Mouse (Mus musculus) inflammation-experienced regulatory T-cells, adult 6 months (primary cell): Measurements from ENCODE around the gene Corin. TPM values are rescaled to one million over a fixed set of nuclear protein-coding genes. Genes with fewer than 3 reads are reported as not detected.

ENCODE experiments used
- ATAC-seq: one replicate; pipeline ENCODE4 v1.8.0; 2017
- polyA plus RNA-seq, 3 experiments: library from polyadenylated mRNA; unstranded; fragments of 100-300 nt; shearing (Covaris generic); gene quantifications; one replicate each; pipeline ENCODE4 v1.2.1; 2017

Corin gene
- polyA plus RNA-seq, 3 experiments from 2014 or later = 0.12 to 0.30 (median 0.16) TPM

DNA sequence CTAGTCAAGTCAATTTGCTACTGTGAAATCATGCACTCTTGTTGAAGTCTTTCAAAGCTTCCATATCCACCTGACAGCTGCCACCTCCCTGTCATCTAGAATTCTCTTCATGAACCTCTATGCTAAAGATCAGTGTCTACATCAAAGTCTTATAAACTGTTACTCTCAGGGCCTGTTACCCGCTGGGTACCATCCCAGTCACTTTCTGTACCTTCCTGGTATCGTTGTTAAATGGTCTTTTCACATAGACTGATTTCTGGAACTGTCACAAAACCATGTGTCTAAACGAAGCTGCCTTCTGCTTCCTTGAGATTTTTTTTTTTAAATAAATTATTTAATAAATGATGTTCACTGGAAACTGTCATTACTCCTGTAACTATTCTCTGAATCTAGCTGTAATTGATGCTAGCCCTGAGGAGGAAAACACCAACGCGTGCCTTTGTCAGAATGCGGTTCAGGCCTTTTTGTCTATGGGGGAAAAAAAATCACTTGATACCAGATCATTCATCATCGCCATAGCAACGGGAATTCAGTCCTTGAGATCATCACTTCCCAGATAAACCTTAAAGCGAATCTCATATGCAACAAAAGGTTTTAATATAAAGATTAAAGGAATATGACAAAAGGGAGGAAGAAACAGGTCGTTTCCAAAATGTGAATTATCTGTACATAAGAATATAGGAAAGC lies 205.7 kb downstream of the Corin start:
- ATAC-seq = no peak

DNA sequence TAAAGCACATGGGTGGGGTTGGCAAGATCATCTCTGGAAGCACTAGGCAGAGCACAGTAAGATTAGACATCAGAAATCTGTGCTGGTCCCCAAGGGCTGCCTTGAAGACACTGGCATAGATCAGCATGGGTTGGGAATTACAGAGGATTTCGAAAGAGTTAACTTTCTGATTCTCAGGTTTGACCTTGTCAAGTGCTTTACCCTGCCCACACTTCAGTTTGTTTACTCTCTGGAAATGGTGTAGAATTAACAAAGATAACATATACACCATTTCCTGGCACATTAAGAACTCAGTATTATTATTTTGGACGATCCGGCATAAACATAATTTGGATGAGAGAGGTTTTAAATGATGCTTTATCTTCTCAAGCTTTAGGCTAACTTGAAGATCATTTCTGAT lies 219.2 kb downstream of the Corin start:
- no peak for ATAC-seq

DNA sequence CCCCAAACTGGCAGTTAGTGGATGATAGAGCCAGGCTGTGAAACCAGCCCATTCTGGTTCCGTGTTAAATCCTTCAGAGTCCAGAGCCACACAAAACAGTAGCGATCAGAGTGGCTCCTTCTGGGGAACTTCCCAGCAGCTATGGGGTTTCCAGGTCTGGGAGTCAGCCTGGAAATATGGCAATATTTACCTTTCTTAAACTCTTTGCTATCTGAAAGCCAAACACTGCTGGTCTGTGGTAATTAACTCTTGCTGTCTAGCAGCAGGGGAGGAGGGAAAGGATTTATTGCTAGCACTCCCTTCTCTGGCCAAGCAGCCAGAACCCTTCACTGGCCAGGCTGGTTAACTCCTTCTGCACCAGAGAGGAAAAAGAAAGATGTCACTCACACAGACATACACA lies 221.4 kb downstream of the Corin start:
- ATAC-seq = no peak

DNA sequence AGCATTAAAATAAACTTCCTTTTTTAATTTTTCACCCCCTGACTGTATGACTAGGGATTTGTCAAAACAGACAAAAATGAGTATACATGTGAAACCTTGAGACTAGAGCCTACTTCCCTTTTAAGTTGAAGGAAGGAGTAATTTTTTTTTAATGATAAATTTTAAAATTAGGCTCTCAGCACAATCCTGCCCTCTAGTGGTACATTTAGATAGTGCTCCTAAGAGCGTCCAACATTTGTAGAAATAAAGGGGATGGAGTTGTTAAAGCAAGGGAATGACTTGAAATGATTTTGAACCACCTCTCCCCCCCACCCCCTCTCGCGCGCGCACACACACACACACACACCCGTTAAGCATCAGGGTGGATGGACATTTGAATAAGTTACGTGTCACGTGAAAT lies 234.6 kb downstream of the Corin start:
- peak; percentile 67 for ATAC-seq

DNA sequence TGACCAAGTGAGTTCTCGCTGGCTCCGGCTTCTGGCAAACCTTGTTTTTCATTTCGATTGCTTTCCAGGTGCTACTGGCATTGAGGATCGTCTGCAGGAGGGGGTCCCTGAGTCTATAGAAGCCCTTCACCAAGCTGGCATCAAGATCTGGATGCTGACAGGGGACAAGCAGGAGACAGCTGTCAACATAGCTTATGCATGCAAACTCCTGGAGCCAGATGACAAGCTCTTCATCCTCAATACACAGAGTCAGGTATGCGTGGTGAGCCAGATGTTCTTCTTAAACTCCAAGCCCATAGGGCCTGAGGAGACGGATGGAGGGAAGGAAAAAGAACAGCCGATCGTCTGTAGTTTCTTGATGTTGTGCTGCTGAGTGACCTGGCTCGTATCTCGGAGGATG lies 235.1 kb downstream of the Corin start:
- no peak for ATAC-seq

DNA sequence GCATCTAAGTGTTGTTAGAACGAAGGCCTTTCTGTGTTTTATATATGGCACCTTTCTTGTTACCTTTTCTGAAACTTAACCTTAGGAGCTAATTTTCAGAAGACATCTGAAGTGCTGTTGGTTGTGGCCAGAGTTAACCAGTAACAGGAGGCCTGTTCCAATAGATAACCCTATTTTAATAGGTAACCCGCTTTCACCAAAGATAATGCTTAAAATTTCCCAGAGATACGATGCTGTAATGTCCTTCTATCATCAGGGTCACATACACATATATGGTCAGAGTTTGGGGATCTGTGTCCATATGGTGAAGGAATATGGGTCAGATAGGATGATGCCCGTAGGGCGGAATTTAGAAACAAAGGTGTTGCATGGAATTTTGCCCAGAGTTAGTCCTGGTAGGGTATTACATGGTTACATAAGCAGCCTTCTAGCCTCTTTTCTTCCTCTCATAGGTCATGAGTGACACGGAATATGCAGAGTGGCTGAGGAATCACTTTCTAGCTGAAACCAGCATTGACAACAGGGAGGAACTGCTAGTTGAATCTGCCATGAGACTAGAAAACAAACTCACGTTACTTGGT lies 237.2 kb downstream of the Corin start:
- ATAC-seq = no peak

DNA sequence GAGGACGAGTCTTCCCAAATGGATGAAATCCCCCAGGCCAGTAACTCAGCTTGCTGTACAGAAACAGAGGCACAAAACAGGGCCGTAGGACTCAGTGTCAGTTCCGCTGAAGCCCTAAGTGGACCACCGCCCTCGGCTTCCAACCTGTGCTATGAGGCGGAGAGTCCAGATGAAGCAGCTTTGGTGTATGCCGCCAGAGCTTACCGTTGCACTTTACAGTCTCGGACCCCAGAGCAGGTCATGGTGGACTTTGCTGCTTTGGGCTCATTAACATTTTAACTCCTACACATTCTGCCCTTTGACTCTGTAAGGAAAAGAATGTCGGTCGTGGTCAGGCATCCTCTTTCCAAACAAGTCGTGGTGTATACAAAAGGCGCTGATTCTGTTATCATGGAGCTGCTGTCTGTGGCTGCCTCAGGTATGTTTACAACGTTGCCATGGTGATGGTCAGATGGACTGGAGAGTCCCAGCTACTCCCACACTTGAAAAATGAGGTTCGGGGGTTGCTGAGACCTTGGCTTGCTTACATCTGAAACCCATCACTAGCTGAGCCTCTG lies 240.0 kb downstream of the Corin start:
- ATAC-seq = no peak

DNA sequence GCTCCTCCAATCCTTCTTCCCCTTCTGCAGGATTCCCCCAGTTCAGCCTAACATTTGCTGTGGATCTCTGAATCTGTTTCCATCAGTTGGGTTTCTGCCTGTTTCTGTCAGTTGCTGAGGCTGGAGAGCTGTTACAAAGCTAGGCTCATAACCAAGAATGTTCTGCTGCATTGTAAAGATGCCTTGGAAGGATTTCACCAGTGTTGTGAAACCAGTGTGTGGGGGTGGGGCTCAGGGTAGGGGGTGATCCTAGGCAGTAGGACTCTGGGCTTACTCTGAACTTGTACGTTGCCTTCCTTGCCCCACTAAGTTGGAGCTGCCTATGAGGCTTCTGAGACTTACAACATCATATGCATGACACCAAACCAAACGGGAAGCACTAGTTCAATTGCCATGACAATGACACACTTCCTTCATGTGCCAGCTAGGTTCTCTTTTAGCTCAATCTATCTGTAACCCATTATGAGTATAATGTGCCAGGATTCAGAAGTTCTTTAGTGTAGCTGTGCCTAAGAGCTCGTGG lies 242.4 kb downstream of the Corin start:
- ATAC-seq = no peak

DNA sequence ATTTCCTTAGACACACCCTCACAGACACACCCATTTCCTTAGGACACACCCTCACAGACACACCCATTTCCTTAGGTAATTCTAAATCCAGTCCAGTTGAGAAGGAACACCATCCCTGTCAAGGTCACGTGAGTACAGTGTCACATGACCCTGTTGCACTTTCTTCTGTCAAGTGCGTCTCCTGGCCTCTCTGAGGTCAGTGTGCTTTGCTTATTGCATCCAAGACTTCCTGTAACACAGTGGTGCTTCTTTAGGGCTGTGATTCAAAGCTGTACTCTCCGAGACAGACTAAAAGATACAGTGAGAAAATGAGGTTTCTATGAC lies 245.0 kb downstream of the Corin start:
- ATAC-seq = peak; percentile 38

DNA sequence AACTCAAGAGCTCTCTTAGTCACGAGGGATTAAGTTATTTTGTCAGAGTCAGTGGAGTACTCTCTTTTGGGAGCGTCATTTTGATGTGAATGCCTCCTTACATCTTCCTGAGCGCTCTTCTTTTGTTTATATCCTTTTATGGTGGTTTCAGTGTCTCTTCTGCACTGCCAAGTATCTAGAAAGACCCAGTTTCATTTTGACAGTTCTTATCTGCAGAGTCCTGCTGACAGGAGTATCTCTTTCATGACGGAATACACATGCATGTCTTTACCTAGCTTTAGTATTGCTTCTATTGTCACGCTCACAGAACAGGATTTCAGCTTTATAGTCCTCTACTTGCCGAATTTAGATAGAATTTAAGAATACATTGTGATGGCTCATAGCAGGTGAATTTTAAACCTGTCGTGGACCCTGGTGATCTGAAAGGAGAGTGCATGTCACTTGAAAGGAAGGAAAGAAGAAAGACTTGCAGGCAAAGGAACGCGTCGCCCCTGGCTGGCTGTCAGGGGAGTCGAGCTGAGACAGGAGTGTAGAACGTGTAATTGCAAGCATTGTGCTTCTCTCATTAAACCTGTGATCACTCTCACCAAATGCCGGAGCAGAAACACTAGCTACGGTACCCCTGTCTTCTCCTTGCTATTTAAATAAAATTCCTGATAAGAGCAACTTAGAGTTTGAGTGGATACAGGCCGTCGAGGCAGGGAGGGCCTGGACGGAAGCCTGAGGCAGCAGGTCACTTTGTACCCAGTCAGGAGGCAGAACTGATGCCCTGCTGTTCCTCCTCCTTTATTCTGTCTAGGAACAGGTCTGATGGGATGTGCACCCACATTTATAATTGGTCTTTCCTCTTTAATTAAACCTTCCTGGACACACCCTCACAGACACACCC lies 245.6 kb downstream of the Corin start:
- ATAC-seq = peak; percentile 81

DNA sequence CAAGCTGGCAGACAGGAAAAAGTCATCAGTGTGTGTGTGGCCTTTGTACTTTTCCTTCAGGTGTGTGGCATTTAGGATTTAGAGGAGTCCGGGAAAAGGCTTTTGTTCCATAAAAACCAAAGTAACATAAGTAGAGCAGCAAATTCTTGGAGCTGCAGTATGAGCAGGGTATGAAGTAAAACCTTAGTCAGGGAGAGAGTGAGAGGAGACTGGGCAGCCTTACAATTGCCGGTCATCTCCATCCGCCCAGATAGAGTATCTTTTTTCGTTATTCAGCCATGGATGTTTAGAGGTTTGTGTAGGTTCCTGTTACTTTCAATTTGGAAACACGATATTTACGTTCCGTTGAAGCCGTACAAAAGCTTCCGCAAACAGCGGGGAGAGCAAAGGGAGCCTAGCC lies 247.2 kb downstream of the Corin start:
- no peak for ATAC-seq

DNA sequence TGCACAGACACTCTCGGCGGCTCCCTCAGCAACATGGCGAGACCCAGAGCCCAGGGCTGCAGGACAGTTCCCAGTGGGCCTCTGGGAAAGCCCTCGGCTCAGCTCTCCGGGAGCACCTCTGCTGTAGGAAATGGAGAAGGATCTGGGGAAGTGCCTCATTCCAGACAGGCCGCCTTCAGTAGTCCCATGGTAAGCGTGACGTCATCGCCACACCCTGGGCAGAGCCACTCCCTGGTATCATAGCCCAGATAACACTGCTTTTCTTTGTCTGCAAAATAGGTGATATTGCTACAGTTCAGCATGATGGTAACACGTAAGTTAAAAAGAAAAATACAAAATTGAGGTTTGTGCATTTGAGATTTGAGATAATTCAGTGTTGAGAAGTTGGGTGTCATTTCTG lies 249.3 kb downstream of the Corin start:
- ATAC-seq = no peak

DNA sequence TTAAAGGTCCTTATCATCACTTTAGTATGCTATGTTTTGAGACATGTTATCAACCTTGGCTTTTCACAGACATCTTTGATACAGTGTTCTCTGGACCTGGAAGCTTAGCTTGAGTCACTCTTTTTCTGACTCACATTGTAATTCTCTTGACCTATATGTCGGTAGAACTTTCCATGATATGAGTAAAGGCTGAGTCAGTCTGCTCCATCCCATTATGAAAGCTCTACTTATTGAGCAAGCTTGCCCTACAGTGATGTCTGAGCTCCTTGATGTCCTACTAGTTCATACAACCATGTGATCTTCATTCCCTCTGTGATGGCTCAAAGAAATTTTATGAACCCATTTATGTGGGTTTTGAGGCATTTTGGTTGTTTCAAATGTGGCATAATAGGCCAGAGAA lies 254.1 kb downstream of the Corin start:
- ATAC-seq = peak; percentile 43

Other genes starting within 250 kb of the Corin start
- 1 to 10 TPM; 2.5 to 2.8 (median 2.8) TPM for gene Nfxl1, start 55.2 kb upstream of the Corin start, polyA plus RNA-seq
- not detected for gene Zar1, start 76.8 kb upstream of the Corin start, polyA plus RNA-seq
- not detected for gene Gm5868, start 83.1 kb upstream of the Corin start, polyA plus RNA-seq
- gene Cnga1, start 139.8 kb upstream of the Corin start, polyA plus RNA-seq = 1 to 10 TPM in 2 of 3 experiments, under 1 TPM in 1; 0.94 to 1.7 (median 1.3) TPM
- 10 to 100 TPM; 12.3 to 46.8 (median 34.3) TPM for gene Nipal1, start 143.3 kb upstream of the Corin start, polyA plus RNA-seq
- 10 to 100 TPM; 46.0 to 52.1 (median 51.6) TPM for gene Txk, start 248.3 kb upstream of the Corin start, polyA plus RNA-seq